Comparison of ENCODE assay signal across 19 mouse cellular contexts in the genomic region with DNA sequence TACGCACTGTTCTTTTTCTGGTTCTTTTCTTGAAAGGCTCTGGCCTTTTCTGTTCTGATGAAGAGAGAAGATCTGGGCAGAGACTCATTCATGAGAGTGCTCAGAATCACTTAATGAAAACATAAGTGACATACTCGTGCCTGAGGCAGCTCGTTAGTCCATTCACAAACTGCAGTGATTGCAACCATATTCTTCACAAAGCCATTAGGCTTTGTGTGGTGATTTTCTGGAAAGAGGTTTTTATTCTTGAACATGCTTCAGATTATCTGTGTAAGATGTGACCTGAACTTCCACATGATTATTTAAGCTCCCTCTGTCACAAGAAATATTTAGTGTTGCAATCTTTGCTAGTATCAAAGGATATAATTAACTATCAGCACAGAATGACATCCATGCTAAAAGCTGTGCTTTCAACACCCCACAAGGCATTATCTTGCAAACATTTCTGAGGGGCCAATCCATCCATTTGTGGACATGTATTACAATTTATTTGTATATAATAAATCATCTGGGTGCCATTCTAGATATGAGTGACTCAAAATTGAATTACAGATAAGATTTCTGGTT.
"Had no signal": no experiment of that assay in that cellular context is flagged by ENCODE, and none has a peak within 500 bp of the region (broad histone marks: within the 10 kb centered on the region; RNA-seq: fewer than 3 reads in every experiment).

No protein-coding gene starts in this region.

- ATAC-seq: liver, embryonic 12.5 days; midbrain, embryonic 15.5 days had no signal

- H3K4me2 ChIP-seq: limb, embryonic 13.5 days; limb, embryonic 15.5 days; liver, embryonic 12.5 days; midbrain, embryonic 12.5 days; midbrain, embryonic 15.5 days; neural tube, embryonic 13.5 days; neural tube, embryonic 15.5 days; stomach, embryonic 15.5 days had no signal

- H3K9me3 ChIP-seq: limb, embryonic 13.5 days; limb, embryonic 15.5 days; liver, embryonic 12.5 days; midbrain, embryonic 10.5 days; midbrain, embryonic 12.5 days; midbrain, embryonic 15.5 days; neural tube, embryonic 13.5 days; neural tube, embryonic 15.5 days; stomach, embryonic 15.5 days had no signal

- H3K27ac ChIP-seq: limb, embryonic 13.5 days; limb, embryonic 15.5 days; liver, embryonic 12.5 days; liver, embryonic 14.5 days; midbrain, embryonic 10.5 days; midbrain, embryonic 12.5 days; midbrain, embryonic 15.5 days; neural tube, embryonic 13.5 days; neural tube, embryonic 15.5 days; stomach, embryonic 15.5 days; stomach, postnatal 0 days had no signal

- H3K4me3 ChIP-seq: limb, embryonic 13.5 days; limb, embryonic 15.5 days; liver, embryonic 12.5 days; midbrain, embryonic 10.5 days; midbrain, embryonic 12.5 days; midbrain, embryonic 15.5 days; myocyte; neural tube, embryonic 13.5 days; neural tube, embryonic 15.5 days; stomach, embryonic 15.5 days had no signal

- DNase-seq: lung, postnatal 4 days; right cerebral cortex, adult 18-20 months; right cerebral cortex, postnatal 25 days; right cerebral cortex, postnatal 4 days; thymus, adult 2 months; thymus, postnatal 25 days; thymus, postnatal 4 days had no signal

- H3K9ac ChIP-seq: limb, embryonic 13.5 days; limb, embryonic 15.5 days; liver, embryonic 12.5 days; liver, embryonic 14.5 days; midbrain, embryonic 12.5 days; midbrain, embryonic 15.5 days; neural tube, embryonic 13.5 days; neural tube, embryonic 15.5 days; stomach, embryonic 15.5 days had no signal

- H3K27me3 ChIP-seq: limb, embryonic 13.5 days; limb, embryonic 15.5 days; liver, embryonic 12.5 days; midbrain, embryonic 12.5 days; midbrain, embryonic 15.5 days; neural tube, embryonic 13.5 days; neural tube, embryonic 15.5 days; stomach, embryonic 15.5 days had no signal

- H3K36me3 ChIP-seq: limb, embryonic 13.5 days; limb, embryonic 15.5 days; liver, embryonic 12.5 days; midbrain, embryonic 10.5 days; midbrain, embryonic 12.5 days; midbrain, embryonic 15.5 days; neural tube, embryonic 13.5 days; neural tube, embryonic 15.5 days; stomach, embryonic 15.5 days had no signal

- H3K4me1 ChIP-seq: limb, embryonic 13.5 days; limb, embryonic 15.5 days; liver, embryonic 12.5 days; midbrain, embryonic 10.5 days; midbrain, embryonic 12.5 days; midbrain, embryonic 15.5 days; neural tube, embryonic 13.5 days; neural tube, embryonic 15.5 days; stomach, embryonic 15.5 days had no signal
